Mouse (Mus musculus) embryonic facial prominence, embryonic 13.5 days (tissue): ENCODE data around the gene Paqr4. TPM values are rescaled to one million over a fixed set of nuclear protein-coding genes. Genes with fewer than 3 reads are reported as not detected.
A peak's percentile ranks its signal among the peaks of the same experiment; 100 is the strongest.

ENCODE experiments used
- ATAC-seq: fragments of 200-750 bp; cut with Nextera tagmentation; 2 replicates; pipeline ENCODE4 v1.8.0; 2017; ENCODE audit warnings: low read depth; ENCODE audit not compliant: insufficient number of reproducible peaks, insufficient read depth, low FRiP score, low TSS enrichment
- H3K27ac ChIP-seq: fragments of 300-500 bp; sonication (generic); 2 replicates; pipeline ENCODE4 v1.5.1; 2015; ENCODE audit warnings: moderate library complexity, mild to moderate bottlenecking, inconsistent platforms
- H3K27me3 ChIP-seq: fragments of 300-500 bp; sonication (generic); 2 replicates; pipeline ENCODE4 v1.6.1; 2015; ENCODE audit warnings: mild to moderate bottlenecking, inconsistent platforms
- H3K36me3 ChIP-seq: fragments of 300-500 bp; sonication (generic); 2 replicates; pipeline ENCODE4 v1.6.1; 2015; ENCODE audit warnings: mild to moderate bottlenecking, inconsistent platforms
- H3K4me1 ChIP-seq: fragments of 300-500 bp; sonication (generic); 2 replicates; pipeline ENCODE4 v1.6.1; 2015; ENCODE audit warnings: inconsistent platforms
- H3K4me2 ChIP-seq: fragments of 300-500 bp; sonication (generic); 2 replicates; pipeline ENCODE4 v1.6.1; 2015; ENCODE audit warnings: moderate library complexity, mild to moderate bottlenecking, inconsistent platforms
- H3K4me3 ChIP-seq: fragments of 300-500 bp; sonication (generic); 2 replicates; pipeline ENCODE4 v1.5.1; 2015; ENCODE audit warnings: mild to moderate bottlenecking, inconsistent platforms
- H3K9ac ChIP-seq: fragments of 300-500 bp; sonication (generic); 2 replicates; pipeline ENCODE4 v1.6.1; 2015; ENCODE audit warnings: mild to moderate bottlenecking, inconsistent platforms
- H3K9me3 ChIP-seq: fragments of 300-500 bp; sonication (generic); 2 replicates; pipeline ENCODE4 v1.6.1; 2016; ENCODE audit warnings: inconsistent platforms
- WGBS: fragments of 180-500 bp; shearing (Covaris S2); methylation state at CpG from one replicate; pipeline ENCODE4 v1.1.7; 2015; ENCODE audit warnings: mixed read lengths; 5-methylcytosine and 5-hydroxymethylcytosine counted together
- polyA plus RNA-seq: library from polyadenylated mRNA; unstranded; fragments of >200 nt; fragmentation: Nextera tagmentation; extraction: Ambion mirVana; gene quantifications from 2 replicates; pipeline ENCODE4 v1.2.1, GENCODE M21; 2015

Paqr4 gene
- polyA plus RNA-seq, 1 experiment from 2014 or later, result 12.5 TPM

- Histone ChIP-seq H3K27me3 (peaks cover 70% of the 10 kb centered on the region), H3K27ac (no peak overlapping the region), H3K4me2 (peak overlapping the region; percentile 99), H3K36me3 (peaks cover 13% of the 10 kb centered on the region), H3K4me1 (peaks cover 33% of the 10 kb centered on the region), H3K9ac (peak overlapping the region; percentile 70), H3K9me3 (no peaks in the 10 kb centered on the region), H3K4me3 (peak overlapping the region; percentile 65)
- 1% methylated on average over 48 of the region's 48 CpGs for WGBS
- ATAC-seq, result no peak
Measured at GRCm38 (mm10) chr17:23739202-23740135, 1.2 kb downstream of the Paqr4 start.

GRCm38 (mm10) chr17:23738836-23739201 lies 1.8 kb downstream of the Paqr4 start:
- Histone ChIP-seq H3K27ac (no peak overlapping the region), H3K4me3 (peak overlapping the region; percentile 65), H3K9ac (peak overlapping the region; percentile 70; the same call in 1 of the 2 replicates), H3K36me3 (peaks cover 18% of the 10 kb centered on the region), H3K4me2 (peak overlapping the region; percentile 99), H3K27me3 (peaks cover 64% of the 10 kb centered on the region), H3K4me1 (peaks cover 33% of the 10 kb centered on the region), H3K9me3 (no peaks in the 10 kb centered on the region)
- 23% methylated on average over 2 of the region's 2 CpGs for WGBS
- ATAC-seq, result no peak

- Histone ChIP-seq H3K27ac (no peak overlapping the region), H3K4me1 (peaks cover 33% of the 10 kb centered on the region), H3K27me3 (peaks cover 53% of the 10 kb centered on the region), H3K4me3 (0 out of 2 replicates have a peak overlapping the region, but pooled peaks have one; percentile 9), H3K9me3 (no peaks in the 10 kb centered on the region), H3K9ac (no peak overlapping the region), H3K4me2 (peak overlapping the region; percentile 3; the same call in 1 of the 2 replicates), H3K36me3 (peaks cover 20% of the 10 kb centered on the region)
- WGBS, result 59% methylated on average over 15 of the region's 15 CpGs
- ATAC-seq, result no peak
Measured at GRCm38 (mm10) chr17:23737493-23738445, 2.9 kb downstream of the Paqr4 start.

- no peak overlapping the region for H3K4me3 ChIP-seq
- H3K36me3 ChIP-seq, result peaks cover 20% of the 10 kb centered on the region
- H3K27me3 ChIP-seq, result peaks cover 21% of the 10 kb centered on the region
- H3K4me2 ChIP-seq, result no peak overlapping the region
- H3K4me1 ChIP-seq, result peaks cover 9% of the 10 kb centered on the region
- no peak overlapping the region for H3K27ac ChIP-seq
- H3K9me3 ChIP-seq, result no peaks in the 10 kb centered on the region
- ATAC-seq, result no peak
- 75% methylated on average over 1 of the region's 1 CpGs for WGBS
- H3K9ac ChIP-seq, result no peak overlapping the region
Measured at GRCm38 (mm10) chr17:23734341-23734740, 6.3 kb downstream of the Paqr4 start.

DNA sequence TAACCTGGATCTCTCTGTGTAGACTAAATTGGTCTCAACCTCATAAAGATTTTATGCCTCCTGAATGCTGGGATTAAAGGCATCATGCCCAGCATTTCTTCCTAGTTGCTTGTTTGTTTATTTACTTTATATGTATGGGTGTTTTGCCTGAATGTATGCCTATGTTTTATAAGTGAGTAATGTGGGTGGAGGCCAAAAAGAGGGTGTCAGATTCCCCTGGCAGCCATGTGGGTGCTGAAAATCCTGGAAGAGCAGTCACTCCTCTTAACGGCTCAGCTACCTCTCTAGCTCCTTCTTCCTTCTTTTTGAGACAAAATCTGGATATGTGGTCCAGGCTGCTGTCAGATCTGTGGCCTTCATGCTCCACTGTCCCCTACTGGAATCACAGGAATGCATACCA lies 10.2 kb downstream of the Paqr4 start:
- no peak overlapping the region for H3K27ac ChIP-seq
- WGBS, result 31% methylated on average over 1 of the region's 1 CpGs
- H3K9ac ChIP-seq, result no peak overlapping the region
- peaks cover 9% of the 10 kb centered on the region for H3K36me3 ChIP-seq
- no peak overlapping the region for H3K4me2 ChIP-seq
- H3K4me1 ChIP-seq, result peaks cover 12% of the 10 kb centered on the region; the same call in 1 of the 2 replicates
- no peaks in the 10 kb centered on the region for H3K27me3 ChIP-seq
- H3K4me3 ChIP-seq, result no peak overlapping the region
- no peaks in the 10 kb centered on the region for H3K9me3 ChIP-seq
- ATAC-seq, result no peak

GRCm38 (mm10) chr17:23726758-23727142 lies 13.9 kb downstream of the Paqr4 start:
- Histone ChIP-seq H3K4me1 (peaks cover 13% of the 10 kb centered on the region; the same call in 1 of the 2 replicates), H3K9me3 (no peaks in the 10 kb centered on the region), H3K4me3 (peak overlapping the region; percentile 86), H3K27ac (peak overlapping the region; percentile 73), H3K27me3 (no peaks in the 10 kb centered on the region), H3K9ac (peak overlapping the region; percentile 83), H3K36me3 (no peaks in the 10 kb centered on the region), H3K4me2 (peak overlapping the region; percentile 77)
- under 1% methylated on average over 20 of the region's 20 CpGs for WGBS
- peak; percentile 79 for ATAC-seq

DNA sequence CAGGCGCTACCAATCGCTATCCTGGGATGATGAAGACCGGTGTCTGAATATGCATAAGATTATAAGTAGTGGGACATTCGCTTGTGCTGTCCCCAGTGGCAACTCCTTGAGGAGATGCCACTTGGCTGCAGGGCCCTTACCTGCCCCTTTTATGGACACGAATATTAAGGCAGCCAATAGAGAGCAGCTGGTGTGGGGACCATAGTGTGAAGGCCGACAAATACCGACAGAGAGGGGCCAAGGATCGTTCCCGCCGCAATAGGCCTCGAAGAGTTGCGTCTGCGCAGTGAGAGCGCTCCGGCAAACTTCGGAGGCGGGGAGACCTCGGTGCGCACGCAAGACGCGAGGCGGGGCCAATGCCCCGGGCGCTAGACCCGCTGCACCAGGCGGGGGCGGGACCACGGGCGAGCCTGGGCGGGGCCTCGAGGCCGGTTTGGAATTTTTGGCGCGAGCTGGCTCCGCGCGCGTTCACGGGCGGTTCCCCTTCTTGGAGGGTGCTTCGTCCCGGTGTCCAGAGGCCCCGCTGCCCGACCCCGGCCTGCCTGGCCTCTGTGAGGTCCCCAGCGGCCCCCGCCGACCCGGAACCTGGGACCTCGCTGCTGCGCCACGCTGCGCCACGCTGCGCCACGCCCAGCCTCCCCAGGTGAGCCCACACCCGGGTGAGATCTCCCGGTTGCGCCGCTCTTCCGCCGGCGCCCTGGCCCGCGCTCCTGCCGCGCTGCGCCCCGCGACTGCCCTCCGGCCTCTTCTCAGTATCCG lies 14.5 kb downstream of the Paqr4 start, which contains the start of gene Pkmyt1:
TSS of gene Pkmyt1 (plus strand) at position 338 of the 759 bp plus-strand sequence.
- peak within 1 kb of the TSS; percentile 73 for H3K27ac ChIP-seq
- H3K4me2 ChIP-seq, result peak within 1 kb of the TSS; percentile 77
- H3K36me3 ChIP-seq, result no peaks in the 10 kb centered on the region
- peak; percentile 91 for ATAC-seq
- H3K9me3 ChIP-seq, result no peaks in the 10 kb centered on the region
- H3K4me1 ChIP-seq, result peaks cover 13% of the 10 kb centered on the region; the same call in 1 of the 2 replicates
- WGBS, result 2% methylated on average over 73 of the region's 73 CpGs
- H3K9ac ChIP-seq, result peak within 1 kb of the TSS; percentile 83
- H3K4me3 ChIP-seq, result peak within 1 kb of the TSS; percentile 86
- no peaks in the 10 kb centered on the region for H3K27me3 ChIP-seq

- ATAC-seq, result no peak
Measured at GRCm38 (mm10) chr17:23725477-23725876, 15.2 kb downstream of the Paqr4 start.

DNA sequence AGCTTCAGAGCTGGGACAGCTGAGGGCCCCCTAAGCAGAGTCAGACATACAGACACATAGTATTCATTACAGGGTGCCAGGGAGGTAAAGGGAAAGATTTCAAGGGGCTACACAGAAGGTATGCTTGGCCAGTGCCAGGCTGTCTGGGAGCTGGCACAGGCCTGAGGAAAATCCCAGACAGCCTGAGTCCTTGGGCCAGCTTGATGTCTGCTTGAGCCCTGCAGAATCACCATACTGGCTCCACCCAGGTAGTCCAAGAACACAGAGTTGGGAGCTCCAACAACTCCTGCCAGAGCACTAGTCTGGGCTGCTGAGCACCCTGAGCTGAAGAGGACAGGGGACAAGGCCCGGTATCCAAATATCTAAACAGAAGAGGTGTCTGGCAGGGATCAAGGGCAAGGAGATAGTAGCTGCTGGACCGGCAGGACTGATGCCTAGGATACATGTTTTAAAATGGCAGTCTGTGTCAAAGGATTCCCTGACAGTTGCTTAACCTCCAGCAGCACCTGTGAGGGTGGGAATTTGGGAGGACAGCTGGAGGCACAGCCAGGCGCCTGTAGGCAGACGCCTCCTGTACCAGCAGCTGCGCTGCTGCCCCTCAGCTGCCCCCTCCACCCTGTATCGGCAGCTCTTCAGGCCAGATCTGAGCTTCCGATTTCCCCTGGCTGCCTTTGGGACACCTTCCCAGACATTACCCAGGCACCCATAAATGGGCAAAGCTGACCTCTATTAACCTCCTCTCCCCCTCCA lies 18.1 kb downstream of the Paqr4 start, which contains the start of gene 1520401A03Rik:
TSS of gene 1520401A03Rik (minus strand) at position 408 of the 750 bp plus-strand sequence.
- H3K27ac ChIP-seq, result no peak within 1 kb of the TSS
- H3K27me3 ChIP-seq, result 0 out of 2 replicates have a peak, but pooled peaks cover 3% of the 10 kb centered on the region
- H3K36me3 ChIP-seq, result no peaks in the 10 kb centered on the region
- ATAC-seq, result no peak
- H3K4me1 ChIP-seq, result peaks cover 13% of the 10 kb centered on the region; the same call in 1 of the 2 replicates
- H3K9me3 ChIP-seq, result no peaks in the 10 kb centered on the region
- no peak within 1 kb of the TSS for H3K9ac ChIP-seq
- H3K4me3 ChIP-seq, result no peak within 1 kb of the TSS
- 73% methylated on average over 7 of the region's 7 CpGs for WGBS
- H3K4me2 ChIP-seq, result no peak within 1 kb of the TSS

More at GRCm38 (mm10) chr17:23725477-23725876, 15.2 kb downstream of the Paqr4 start:
- Histone ChIP-seq H3K27me3 (no peaks in the 10 kb centered on the region), H3K4me3 (peak overlapping the region; percentile 86), H3K4me2 (peak overlapping the region; percentile 77), H3K36me3 (no peaks in the 10 kb centered on the region), H3K9ac (peak overlapping the region; percentile 83), H3K9me3 (no peaks in the 10 kb centered on the region), H3K4me1 (peaks cover 13% of the 10 kb centered on the region; the same call in 1 of the 2 replicates), H3K27ac (peak overlapping the region; percentile 73; the same call in 1 of the 2 replicates)
- WGBS, result 66% methylated on average over 4 of the region's 4 CpGs

DNA sequence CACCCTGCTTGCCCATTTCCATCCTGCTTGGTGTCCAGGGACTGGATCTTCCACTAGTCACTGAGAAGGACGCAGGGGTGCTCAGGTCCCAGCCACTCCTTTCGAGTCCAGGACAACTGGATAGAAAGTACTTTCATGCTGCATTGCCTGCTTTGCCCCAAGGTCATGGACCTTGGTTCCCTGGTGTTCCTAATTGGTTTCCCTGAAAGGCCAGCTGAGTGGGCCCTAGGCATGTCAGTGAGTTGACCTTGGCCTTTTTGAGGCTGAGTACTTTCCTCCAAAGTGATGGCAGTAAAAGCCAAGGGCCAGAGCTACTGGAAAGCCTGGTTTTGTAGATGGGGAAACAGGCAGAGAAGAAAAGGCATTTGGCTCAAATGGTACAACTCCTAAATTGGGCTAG lies 18.8 kb downstream of the Paqr4 start:
- no peaks in the 10 kb centered on the region for H3K36me3 ChIP-seq
- H3K4me3 ChIP-seq, result no peak overlapping the region
- H3K9me3 ChIP-seq, result no peaks in the 10 kb centered on the region
- H3K9ac ChIP-seq, result no peak overlapping the region
- H3K27ac ChIP-seq, result no peak overlapping the region
- no peak for ATAC-seq
- H3K4me2 ChIP-seq, result no peak overlapping the region
- H3K4me1 ChIP-seq, result peaks cover 8% of the 10 kb centered on the region; the same call in 1 of the 2 replicates
- WGBS, result 69% methylated on average over 2 of the region's 2 CpGs
- H3K27me3 ChIP-seq, result 0 out of 2 replicates have a peak, but pooled peaks cover 3% of the 10 kb centered on the region
